Mouse (Mus musculus): Measurements from ENCODE around the gene Krt2.

- TF ChIP-seq POLR2A (IDR thresholded peaks at IDR 0.05; ENCODE audit: insufficient read depth, low read length) (no peak), EP300 (IDR thresholded peaks at IDR 0.05; ENCODE audit: insufficient read depth, low read depth, low read length) (no peak)
These were observed 15.6 kb downstream of the Krt2 start, which contains the start of gene Krt73 for GRCm38 (mm10) chr15:101802296-101802835.

All from ES-Bruce4 (cell line).